ENCODE assay signal across 8 mouse cellular contexts in the genomic region with DNA sequence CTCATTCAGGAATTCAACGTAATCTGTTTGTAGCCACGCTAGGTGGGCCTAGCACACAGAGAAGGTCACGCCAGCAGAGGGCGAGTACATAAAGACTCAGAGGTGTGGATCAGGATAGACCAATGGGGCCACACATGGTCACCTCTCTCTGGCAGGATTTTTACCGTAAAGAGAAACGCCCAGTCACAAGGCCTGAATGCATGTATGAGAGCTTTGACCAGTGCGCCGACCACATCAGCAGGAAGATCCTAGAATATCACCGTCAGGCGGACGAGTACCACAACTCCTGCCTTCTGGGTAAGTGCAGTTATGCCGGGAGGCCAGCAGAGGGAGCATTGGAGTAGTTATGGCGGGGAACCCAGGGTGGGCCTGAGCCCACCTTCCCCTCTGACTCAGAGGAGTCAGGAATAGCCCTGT. TPM values are rescaled to one million over a fixed set of nuclear protein-coding genes. Genes with fewer than 3 reads are reported as not detected.
DNase-seq lines count a peak whose midpoint lies in the region; ATAC-seq and TF ChIP-seq lines count a peak whose summit lies in the region.

No protein-coding gene starts in this region.

- H3K4me1 ChIP-seq in ES-E14 (ENCODE audit: control insufficient read depth in 2 of 2, insufficient read depth in 2 of 2, low read length in 2 of 2, poor library complexity in 1 of 2): no peaks in the 10 kb centered on the region
- no peaks in the 10 kb centered on the region for H3K4me1 ChIP-seq in intestine, postnatal 0 days (replicated peaks; ENCODE audit: control insufficient read depth, insufficient read depth, low read length)
- no peaks in the 10 kb centered on the region for H3K4me1 ChIP-seq in midbrain, embryonic 15.5 days

- H3K9me3 ChIP-seq in ES-E14 (ENCODE audit: control insufficient read depth, insufficient read depth, low read depth, low read length): no peaks in the 10 kb centered on the region
- H3K9me3 ChIP-seq in intestine, postnatal 0 days (ENCODE audit: control insufficient read depth): no peaks in the 10 kb centered on the region
- no peaks in the 10 kb centered on the region for H3K9me3 ChIP-seq in midbrain, embryonic 15.5 days

- peak overlapping the region; percentile 33 for H3K4me2 ChIP-seq in intestine, postnatal 0 days (replicated peaks; ENCODE audit: low read depth)
- 0 out of 2 replicates have a peak overlapping the region, but pooled peaks have one; percentile 3 for H3K4me2 ChIP-seq in midbrain, embryonic 15.5 days

- no peak for ATAC-seq in intestine, postnatal 0 days
- ATAC-seq in midbrain, embryonic 15.5 days (replicated peaks): no peak

- 20% methylated on average over 13 of the region's 13 CpGs for WGBS in intestine, postnatal 0 days
- WGBS in midbrain, embryonic 15.5 days: 31% methylated on average over 13 of the region's 13 CpGs

- H3K27me3 ChIP-seq in intestine, postnatal 0 days (replicated peaks; ENCODE audit: control insufficient read depth, insufficient read depth, low read length): no peaks in the 10 kb centered on the region
- H3K27me3 ChIP-seq in midbrain, embryonic 15.5 days (replicated peaks): no peaks in the 10 kb centered on the region

- intact Hi-C loops in gastrocnemius, postnatal 14 days (cut with DNase I; ENCODE audit: low total_unique reads): loop anchor here (2.0 to 10.0 kb wide), 2 partner anchors 73 to 183 kb away; no protein-coding TSS in a partner anchor

- in situ Hi-C loops in ES-E14 (cut with MboI; ENCODE audit: low sequenced_read_pairs in 2 of 2, unreplicated experiment in 2 of 2): no loop called here

- DNase-seq in 3134 (ENCODE audit: extremely low read depth, insufficient read length, low spot score) (peak; percentile 44), ES-E14 (ENCODE audit: low read depth, low spot score) (peak; percentile 66), liver (peak; percentile 52)
- peak; percentile 33 to 41 for DNase-seq in cerebellum, postnatal 36 days
- DNase-seq in gastrocnemius, postnatal 14 days: peak; percentile 47
- DNase-seq in testis, postnatal 14 days (ENCODE audit: low spot score): peak; percentile 25

- no peak overlapping the region for H3K27ac ChIP-seq in ES-E14 (ENCODE audit: insufficient read depth, low read depth, low read length, poor library complexity, severe bottlenecking)
- H3K27ac ChIP-seq in intestine, postnatal 0 days (ENCODE audit: low read depth, low read length): no peak overlapping the region
- no peak overlapping the region for H3K27ac ChIP-seq in midbrain, embryonic 15.5 days

- H3K4me3 ChIP-seq in ES-E14 (ENCODE audit: insufficient read depth in 1 of 2, low read depth in 1 of 2, low read length in 2 of 2, poor library complexity in 1 of 2, severe bottlenecking in 1 of 2): peak overlapping the region; percentile 39 to 48; a peak in 3 of 4 replicates
- H3K4me3 ChIP-seq in intestine, postnatal 0 days (ENCODE audit: low read depth, low read length): no peak overlapping the region
- no peak overlapping the region for H3K4me3 ChIP-seq in midbrain, embryonic 15.5 days

- peak overlapping the region; percentile 64; the same call in 1 of the 2 replicates for H3K9ac ChIP-seq in ES-E14 (ENCODE audit: insufficient read depth, low read depth, low read length, poor library complexity, severe bottlenecking)
- no peak overlapping the region for H3K9ac ChIP-seq in intestine, postnatal 0 days (ENCODE audit: low read depth, low read length)
- no peak overlapping the region for H3K9ac ChIP-seq in midbrain, embryonic 15.5 days

- H3K36me3 ChIP-seq in ES-E14 (ENCODE audit: control insufficient read depth, insufficient read depth, low read length, poor library complexity, severe bottlenecking): no peaks in the 10 kb centered on the region
- H3K36me3 ChIP-seq in intestine, postnatal 0 days (ENCODE audit: control insufficient read depth, insufficient read depth): no peaks in the 10 kb centered on the region
- H3K36me3 ChIP-seq in midbrain, embryonic 15.5 days (replicated peaks): no peaks in the 10 kb centered on the region

- TF ChIP-seq CTCF in intestine, postnatal 0 days (IDR thresholded peaks at IDR 0.05; ENCODE audit: low read depth): peak; percentile 87

TF ChIP-seq in ES-E14, 5 proteins besides CTCF, POLR2A, EP300 and RAD21:
- TF ChIP-seq CHD2 (IDR thresholded peaks at IDR 0.05; ENCODE audit: low read depth, low read length) (no peak), ZC3H11A (IDR thresholded peaks at IDR 0.05; ENCODE audit: borderline replicate concordance, low read depth, low read length) (no peak), HCFC1 (IDR thresholded peaks at IDR 0.05; ENCODE audit: borderline replicate concordance, insufficient read depth, low read length) (no peak), ZNF384 (IDR thresholded peaks at IDR 0.05; ENCODE audit: low read depth, low read length) (no peak)
TF ChIP-seq in ES-E14: peak in this region for 0.

RNA-seq across cellular contexts. Expression of gene Tdrd7, which starts 23.5 kb away (rescaled TPM):
- total RNA-seq in ES-E14 (2012; rRNA removed): 2.2 and 6.0 TPM in 2 replicates
- total RNA-seq in gastrocnemius, postnatal 14 days (2021): 1 to 10 TPM; 8.2 to 9.3 TPM
- polyA plus RNA-seq in intestine, postnatal 0 days (2015; fragmentation: Nextera tagmentation; extraction: Ambion mirVana): 43.3 and 47.8 TPM in 2 replicates
- polyA plus RNA-seq in midbrain, embryonic 15.5 days (2015; fragmentation: Nextera tagmentation; extraction: Ambion mirVana): 24.4 and 24.5 TPM in 2 replicates

RNA-seq across cellular contexts. Expression of gene Ccdc180, which starts 51.5 kb away (rescaled TPM):
- not detected in 2 replicates for total RNA-seq in ES-E14 (2012; rRNA removed)
- total RNA-seq in gastrocnemius, postnatal 14 days (2021): under 1 TPM in 1 of 2 experiments, not detected in 1; 0.04 TPM
- 0.14 TPM in 2 replicates for polyA plus RNA-seq in intestine, postnatal 0 days (2015; fragmentation: Nextera tagmentation; extraction: Ambion mirVana)
- 0.39 and 0.43 TPM in 2 replicates for polyA plus RNA-seq in midbrain, embryonic 15.5 days (2015; fragmentation: Nextera tagmentation; extraction: Ambion mirVana)

Comparison
In these comparisons a context has a peak if more than half of its experiments do, and no peak if none do; other contexts are left out.
1. H3K4me3 ChIP-seq: peak in ES-E14 (2 of 2); none in intestine, postnatal 0 days (single experiment) and midbrain, embryonic 15.5 days (single experiment).
2. Peak in every context shown above with its lines, with median percentiles within 50 percentile points of each other: DNase-seq.